Mouse (Mus musculus) midbrain, postnatal 0 days (tissue): Measurements from ENCODE around the gene Ywhag. TPM values are rescaled to one million over a fixed set of nuclear protein-coding genes. Genes with fewer than 3 reads are reported as not detected.

Experiments
- ATAC-seq: fragments of 200-750 bp; cut with Nextera tagmentation; 2 replicates; pipeline ENCODE4 v1.8.0; 2017; ENCODE audit warnings: moderate number of reproducible peaks, mild to moderate bottlenecking, moderate TSS enrichment, moderate library complexity; ENCODE audit not compliant: low FRiP score
- DNase-seq: peaks from one replicate; pipeline ENCODE4 v3.0.0-alpha.2; 2015; ENCODE audit warnings: low spot score
- H3K27ac ChIP-seq: fragments of 300-500 bp; sonication (generic); 2 replicates; pipeline ENCODE4 v1.5.1; 2014; ENCODE audit warnings: low read depth, mild to moderate bottlenecking, low read length, mixed read lengths
- H3K27me3 ChIP-seq: fragments of 300-500 bp; sonication (generic); 2 replicates; pipeline ENCODE4 v1.6.1; 2014; ENCODE audit warnings: low read length, control low read depth, mixed read lengths; ENCODE audit not compliant: insufficient read depth
- H3K36me3 ChIP-seq: fragments of 300-500 bp; sonication (generic); 2 replicates; pipeline ENCODE4 v1.6.1; 2014; ENCODE audit warnings: low read length, control low read depth, mixed read lengths; ENCODE audit not compliant: insufficient read depth
- H3K4me1 ChIP-seq: fragments of 300-500 bp; sonication (generic); 2 replicates; pipeline ENCODE4 v1.6.1; 2014; ENCODE audit warnings: mild to moderate bottlenecking, control low read depth, antibody characterized with exemption, low read length, mixed read lengths; ENCODE audit not compliant: insufficient read depth
- H3K4me2 ChIP-seq: fragments of 300-500 bp; sonication (generic); 2 replicates; pipeline ENCODE4 v1.6.1; 2014; ENCODE audit warnings: low read depth, mild to moderate bottlenecking, low read length, mixed read lengths; ENCODE audit not compliant: poor library complexity, severe bottlenecking
- H3K4me3 ChIP-seq: fragments of 300-500 bp; sonication (generic); 2 replicates; pipeline ENCODE4 v1.5.1; 2014; ENCODE audit warnings: low read depth, mild to moderate bottlenecking, low read length, moderate library complexity
- H3K9ac ChIP-seq: fragments of 300-500 bp; sonication (generic); replicated peaks from 2 replicates; pipeline ENCODE4 v1.6.1; 2014; ENCODE audit warnings: mild to moderate bottlenecking, low read length, moderate library complexity, mixed read lengths; ENCODE audit not compliant: poor library complexity, severe bottlenecking
- H3K9me3 ChIP-seq: fragments of 300-500 bp; sonication (generic); 2 replicates; pipeline ENCODE4 v1.6.1; 2016; ENCODE audit warnings: low read length, control low read depth
- CTCF ChIP-seq: IDR thresholded peaks from 2 replicates; pipeline ENCODE4 v1.5.1; 2016; ENCODE audit warnings: antibody characterized with exemption, mild to moderate bottlenecking
- WGBS: fragments of 180-500 bp; shearing (Covaris S2); extraction: QIAGEN DNeasy Blood & Tissue Kit; methylation state at CpG from one replicate; pipeline ENCODE4 v1.1.7; 2014; 5-methylcytosine and 5-hydroxymethylcytosine counted together
- polyA plus RNA-seq: library from polyadenylated mRNA; unstranded; fragments of >200 nt; fragmentation: Nextera tagmentation; extraction: Ambion mirVana; gene quantifications from 2 replicates; pipeline ENCODE4 v1.2.1, GENCODE M21; 2015
- total RNA-seq: library from RNA; depleted of rRNA; stranded (reverse); fragments of >200 nt; gene quantifications from 2 replicates; pipeline ENCODE4 v1.2.3, GENCODE M21; 2014

The Ywhag gene
- total and polyA plus RNA-seq, 2 experiments from 2014 or later: 357 to 919 TPM

DNA sequence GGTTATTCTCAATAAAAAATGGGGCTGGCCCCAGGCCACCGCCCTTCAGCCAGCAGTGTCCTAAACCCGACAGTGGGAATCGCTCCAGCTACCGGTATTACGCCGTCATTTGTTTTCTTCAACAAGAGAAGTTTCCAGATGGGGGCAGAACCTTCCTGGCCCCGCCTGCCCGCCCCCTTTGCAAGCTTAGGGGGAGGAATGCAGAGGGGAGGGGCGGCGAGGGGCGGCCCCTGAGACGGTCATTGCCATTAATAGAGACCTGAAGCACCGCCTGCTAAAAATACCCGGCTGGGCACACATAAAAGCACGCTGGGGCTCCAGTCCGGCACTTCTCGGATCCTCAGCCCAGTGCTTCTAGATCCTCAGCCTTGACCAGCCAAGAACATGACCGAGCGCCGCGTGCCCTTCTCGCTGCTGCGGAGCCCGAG is 46.7 kb downstream of the Ywhag start, which contains the start of gene Hspb1:
Gene Hspb1, plus strand, starts transcription at position 245 of the 428 bp plus-strand sequence.
- H3K36me3 ChIP-seq: no peaks in the 10 kb centered on the region
- H3K4me1 ChIP-seq: 0 out of 2 replicates have a peak, but pooled peaks cover 3% of the 10 kb centered on the region
- H3K27me3 ChIP-seq: peaks cover 16% of the 10 kb centered on the region
- 3% methylated on average over 24 of the region's 24 CpGs for WGBS
- DNase-seq (peak; percentile 42), ATAC-seq (no peak)
- peak within 1 kb of the TSS; percentile 24 for H3K4me3 ChIP-seq
- H3K4me2 ChIP-seq: peak within 1 kb of the TSS; percentile 32
- H3K9me3 ChIP-seq: no peaks in the 10 kb centered on the region
- no peak within 1 kb of the TSS for H3K27ac ChIP-seq
- H3K9ac ChIP-seq: 0 out of 2 replicates have a peak within 1 kb of the TSS, but pooled peaks have one; percentile 29
- TF ChIP-seq CTCF: no peak

DNA sequence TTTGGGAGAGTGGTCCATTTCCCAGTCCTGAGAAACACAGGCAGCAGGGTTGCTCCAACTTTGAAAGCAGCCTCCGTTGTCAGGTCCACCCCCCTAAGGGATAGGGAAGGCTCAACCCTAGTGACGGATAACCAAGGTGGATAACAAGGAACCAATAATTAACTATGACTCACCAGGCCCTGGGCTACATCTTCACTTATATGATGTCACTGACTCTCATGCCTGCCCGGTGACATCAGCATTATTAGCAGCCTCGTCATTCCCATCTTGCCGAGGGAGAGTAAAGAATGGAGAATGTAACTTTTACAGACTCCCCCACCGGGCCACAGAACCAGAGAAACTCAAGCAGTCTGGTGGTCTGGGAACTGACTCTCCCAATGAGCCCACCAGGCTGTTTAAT is 49.8 kb downstream of the Ywhag start:
- H3K27ac ChIP-seq: no peak overlapping the region
- 0 out of 2 replicates have a peak, but pooled peaks have one; percentile 16 for ATAC-seq
- TF ChIP-seq CTCF: no peak
- no peak for DNase-seq
- no peak overlapping the region for H3K4me2 ChIP-seq
- H3K36me3 ChIP-seq: no peaks in the 10 kb centered on the region
- no peak overlapping the region for H3K4me3 ChIP-seq
- 0 out of 2 replicates have a peak, but pooled peaks cover 7% of the 10 kb centered on the region for H3K27me3 ChIP-seq
- H3K9me3 ChIP-seq: no peaks in the 10 kb centered on the region
- H3K9ac ChIP-seq: no peak overlapping the region
- H3K4me1 ChIP-seq: 0 out of 2 replicates have a peak, but pooled peaks cover 3% of the 10 kb centered on the region
- WGBS: 74% methylated on average over 6 of the region's 6 CpGs

DNA sequence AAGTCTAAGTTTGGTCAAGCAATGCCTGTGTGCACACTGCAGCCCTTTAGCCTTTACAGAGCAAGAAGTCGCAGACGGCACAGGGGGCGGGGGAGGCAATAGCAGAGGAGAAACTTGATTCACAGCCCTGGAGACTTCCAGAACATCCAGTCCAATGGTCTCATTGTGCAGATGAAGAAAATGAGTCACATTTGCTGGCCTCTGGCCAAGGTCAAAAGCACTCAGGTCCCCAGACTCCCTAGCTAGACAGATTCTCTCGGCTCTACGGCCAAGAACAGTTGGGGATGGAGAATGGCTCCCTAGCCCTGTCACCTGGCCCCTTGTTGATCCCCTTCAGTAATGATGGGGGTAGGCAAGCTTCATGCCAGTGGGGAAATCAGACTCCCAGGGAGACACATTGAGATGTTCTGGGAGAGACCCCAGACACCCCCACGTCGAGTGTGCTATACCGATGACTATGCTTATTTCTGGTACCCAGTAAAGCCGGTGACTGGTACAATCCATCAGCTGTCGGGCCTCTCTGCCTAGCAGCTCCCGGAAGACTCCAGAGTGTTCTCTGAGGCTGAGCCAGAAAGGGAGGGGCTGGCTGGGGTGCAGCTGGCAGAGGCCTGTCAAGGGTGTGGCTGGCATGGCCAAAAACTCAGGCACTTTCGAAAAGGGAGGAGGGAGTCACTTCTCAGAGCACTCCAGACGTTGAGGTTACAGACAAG is 54.8 kb downstream of the Ywhag start:
- Histone ChIP-seq H3K9ac (no peak overlapping the region; the same call in 1 of the 2 replicates), H3K36me3 (no peaks in the 10 kb centered on the region), H3K27me3 (no peaks in the 10 kb centered on the region), H3K27ac (no peak overlapping the region), H3K9me3 (no peaks in the 10 kb centered on the region), H3K4me3 (no peak overlapping the region), H3K4me1 (no peaks in the 10 kb centered on the region), H3K4me2 (no peak overlapping the region)
- DNase-seq (peak; percentile 79), ATAC-seq (peak; percentile 10; the same call in 1 of the 2 replicates)
- TF ChIP-seq CTCF: no peak
- 50% methylated on average over 13 of the region's 13 CpGs for WGBS

DNA sequence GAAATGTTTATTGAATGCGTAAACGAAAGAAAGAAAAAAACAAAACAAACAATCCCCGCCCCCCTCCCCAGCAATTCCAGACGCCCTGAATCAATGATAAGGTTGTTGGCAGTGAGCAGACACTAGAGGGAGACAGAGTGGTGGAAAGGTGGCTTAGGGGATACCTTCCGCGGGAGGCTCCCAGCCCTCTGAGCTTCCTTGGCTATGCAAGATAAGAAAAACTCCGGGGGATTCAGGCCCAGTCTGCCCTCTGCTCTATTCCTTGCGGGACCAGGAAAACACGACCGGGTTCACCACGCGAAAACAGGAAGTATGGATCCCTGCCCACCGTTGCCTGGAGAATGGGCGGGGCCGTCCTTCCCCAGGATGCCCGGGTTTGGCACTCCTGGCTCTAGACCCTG is 56.6 kb downstream of the Ywhag start:
- peak; percentile 82 for TF ChIP-seq CTCF
- peak overlapping the region; percentile 51 for H3K4me2 ChIP-seq
- no peaks in the 10 kb centered on the region; the same call in 1 of the 2 replicates for H3K36me3 ChIP-seq
- peak overlapping the region; percentile 27 for H3K4me3 ChIP-seq
- H3K27ac ChIP-seq: no peak overlapping the region
- no peaks in the 10 kb centered on the region for H3K4me1 ChIP-seq
- ATAC-seq (no peak; the same call in 1 of the 2 replicates), DNase-seq (peak; percentile 86)
- peak overlapping the region; percentile 46 for H3K9ac ChIP-seq
- H3K27me3 ChIP-seq: no peaks in the 10 kb centered on the region
- no peaks in the 10 kb centered on the region for H3K9me3 ChIP-seq
- WGBS: 1% methylated on average over 16 of the region's 16 CpGs

DNA sequence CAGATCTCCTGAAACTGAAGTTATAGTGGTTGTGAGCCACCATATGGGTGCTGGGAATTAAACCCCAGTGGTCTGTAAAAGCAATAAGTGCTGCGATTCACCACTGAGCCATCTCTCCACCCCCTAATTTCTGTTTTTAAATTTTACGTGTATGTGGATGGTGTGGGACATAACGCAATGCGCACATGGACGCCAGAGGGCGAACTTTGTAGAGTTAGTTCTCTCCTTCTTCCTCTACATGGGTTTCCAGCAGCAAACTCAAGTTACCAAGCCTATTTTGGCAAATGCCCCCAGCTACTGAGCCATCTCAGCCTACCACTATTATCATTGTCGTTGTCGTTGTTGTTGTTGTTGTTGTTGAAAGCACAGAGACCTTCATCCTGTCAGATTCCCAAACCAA is 57.2 kb downstream of the Ywhag start:
- H3K9ac ChIP-seq: no peak overlapping the region
- 13% methylated on average over 8 of the region's 8 CpGs for WGBS
- peak; percentile 76 for DNase-seq
- H3K27ac ChIP-seq: no peak overlapping the region
- TF ChIP-seq CTCF: peak; percentile 77
- ATAC-seq: no peak
- no peaks in the 10 kb centered on the region for H3K27me3 ChIP-seq
- H3K9me3 ChIP-seq: no peaks in the 10 kb centered on the region
- H3K4me3 ChIP-seq: peak overlapping the region; percentile 27; the same call in 1 of the 2 replicates
- H3K4me1 ChIP-seq: no peaks in the 10 kb centered on the region
- H3K4me2 ChIP-seq: peak overlapping the region; percentile 51
- H3K36me3 ChIP-seq: no peaks in the 10 kb centered on the region; the same call in 1 of the 2 replicates

DNA sequence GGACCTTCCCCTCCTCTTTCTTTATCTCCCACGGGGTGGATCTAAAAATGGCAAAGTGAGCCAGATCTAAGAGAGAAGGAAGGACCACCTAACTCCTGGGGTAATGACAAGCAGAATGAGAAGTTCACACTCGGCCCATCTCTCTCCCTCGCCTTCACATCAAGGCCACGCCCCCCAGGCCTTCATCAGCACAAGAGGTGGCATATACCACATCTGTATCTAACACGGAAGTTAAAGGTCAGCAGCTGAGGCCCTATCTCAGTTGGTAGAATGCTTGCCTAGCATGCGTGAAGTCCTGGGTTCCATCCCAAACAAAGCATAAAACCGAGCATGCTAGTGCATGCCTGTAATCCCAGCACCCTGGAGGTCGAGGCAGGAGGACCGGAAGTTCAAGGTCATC is 60.7 kb downstream of the Ywhag start:
- no peak overlapping the region for H3K4me2 ChIP-seq
- WGBS: 66% methylated on average over 9 of the region's 9 CpGs
- H3K36me3 ChIP-seq: no peaks in the 10 kb centered on the region; the same call in 1 of the 2 replicates
- no peak for ATAC-seq
- TF ChIP-seq CTCF: no peak
- H3K9me3 ChIP-seq: no peaks in the 10 kb centered on the region
- no peak overlapping the region for H3K4me3 ChIP-seq
- H3K4me1 ChIP-seq: peaks cover 5% of the 10 kb centered on the region; the same call in 1 of the 2 replicates
- no peaks in the 10 kb centered on the region for H3K27me3 ChIP-seq
- no peak for DNase-seq
- H3K9ac ChIP-seq: no peak overlapping the region
- no peak overlapping the region for H3K27ac ChIP-seq
